Mouse (Mus musculus): ENCODE results near the gene Sh2b2. TPM values are rescaled to one million over a fixed set of nuclear protein-coding genes. Genes with fewer than 3 reads are reported as not detected.

Gene Sh2b2
- polyA plus RNA-seq, 1 experiment from 2014 or later = 4.9 TPM

DNA sequence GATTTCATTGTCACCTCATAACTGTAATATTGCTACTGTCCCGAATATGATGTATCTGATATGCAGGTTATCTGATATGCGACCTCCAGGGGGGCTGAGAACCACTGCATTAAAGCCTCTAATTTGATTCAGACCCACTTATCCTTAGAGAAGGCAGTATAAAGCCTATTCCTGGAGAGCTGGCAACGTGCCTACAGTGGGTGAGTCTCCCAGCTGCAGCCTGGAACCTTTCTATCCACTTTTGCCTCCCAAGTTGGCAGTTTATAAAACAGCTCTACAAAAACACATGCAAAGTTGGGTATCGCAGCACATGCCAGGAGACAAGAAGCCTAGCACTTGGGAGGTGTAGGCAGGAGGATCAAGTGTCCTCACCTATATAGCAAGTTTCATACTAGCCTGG lies 17.0 kb upstream of the Sh2b2 start:
- peaks cover 3% of the 10 kb centered on the region; the same call in 1 of the 2 replicates for H3K4me1 ChIP-seq
- ATAC-seq (ENCODE audit: insufficient number of reproducible peaks, low FRiP score, low TSS enrichment, low read depth) = no peak

DNA sequence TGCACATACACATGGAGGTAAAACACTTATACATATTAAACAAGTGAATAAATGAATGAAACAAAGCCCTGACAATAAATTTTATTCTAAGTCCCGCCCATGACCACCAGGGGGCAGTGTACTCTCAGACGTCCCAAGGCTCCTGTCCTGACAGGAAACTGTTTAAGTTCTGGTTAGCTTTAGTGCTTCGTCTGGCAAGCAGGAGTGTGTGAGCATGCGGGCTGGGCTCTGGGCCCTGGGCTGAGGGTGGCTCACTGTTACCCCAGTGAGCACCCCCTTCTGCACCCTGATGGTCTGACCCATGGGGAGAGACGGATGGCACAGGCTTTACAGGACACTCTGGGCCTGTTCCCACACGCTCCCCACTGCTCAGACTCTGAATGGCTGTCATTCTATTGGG lies 12.6 kb upstream of the Sh2b2 start:
- 28% methylated on average over 6 of the region's 6 CpGs for WGBS
- Histone ChIP-seq H3K9me3 (no peaks in the 10 kb centered on the region), H3K9ac (no peak overlapping the region), H3K27me3 (no peaks in the 10 kb centered on the region), H3K36me3 (peaks cover 14% of the 10 kb centered on the region; the same call in 1 of the 2 replicates), H3K4me1 (peaks cover 3% of the 10 kb centered on the region; the same call in 1 of the 2 replicates), H3K27ac (no peak overlapping the region), H3K4me3 (no peak overlapping the region), H3K4me2 (no peak overlapping the region)
- ATAC-seq (ENCODE audit: insufficient number of reproducible peaks, low FRiP score, low TSS enrichment, low read depth) = no peak

More for the DNA sequence above, 17.0 kb upstream of the Sh2b2 start:
- 60% methylated on average over 4 of the region's 4 CpGs for WGBS
- no peak overlapping the region for H3K27ac ChIP-seq
- no peak overlapping the region for H3K4me2 ChIP-seq
- no peaks in the 10 kb centered on the region for H3K9me3 ChIP-seq
- H3K36me3 ChIP-seq = no peaks in the 10 kb centered on the region
- H3K4me3 ChIP-seq = no peak overlapping the region
- H3K27me3 ChIP-seq = no peaks in the 10 kb centered on the region
- H3K9ac ChIP-seq = no peak overlapping the region

DNA sequence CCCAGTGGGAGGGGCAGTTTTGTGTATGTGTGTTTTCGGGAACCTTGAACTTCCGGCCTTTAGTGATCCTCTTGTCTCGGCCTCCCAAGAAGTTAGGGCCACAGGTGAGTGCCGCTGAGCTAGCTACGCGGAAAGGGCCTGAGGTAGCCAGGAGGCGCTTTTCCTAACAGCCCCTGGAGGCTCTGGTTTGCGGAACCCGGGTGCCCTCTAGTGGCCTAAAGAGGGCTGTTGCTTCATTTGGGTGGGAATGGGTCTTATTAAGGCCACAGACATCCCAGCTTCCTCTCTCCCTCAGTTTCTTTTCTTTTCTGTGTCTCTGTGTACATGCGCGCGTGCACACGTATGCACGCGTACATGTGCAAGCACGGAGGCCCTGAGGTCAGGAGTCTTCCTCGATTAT lies 6.5 kb upstream of the Sh2b2 start:
- peaks cover 22% of the 10 kb centered on the region for H3K36me3 ChIP-seq
- ATAC-seq (ENCODE audit: insufficient number of reproducible peaks, low FRiP score, low TSS enrichment, low read depth) = no peak
- no peak overlapping the region for H3K27ac ChIP-seq
- no peak overlapping the region for H3K9ac ChIP-seq
- H3K4me1 ChIP-seq = no peaks in the 10 kb centered on the region; the same call in 1 of the 2 replicates
- no peaks in the 10 kb centered on the region for H3K9me3 ChIP-seq
- WGBS = 17% methylated on average over 17 of the region's 17 CpGs
- no peak overlapping the region for H3K4me3 ChIP-seq
- H3K4me2 ChIP-seq = no peak overlapping the region
- no peaks in the 10 kb centered on the region for H3K27me3 ChIP-seq

DNA sequence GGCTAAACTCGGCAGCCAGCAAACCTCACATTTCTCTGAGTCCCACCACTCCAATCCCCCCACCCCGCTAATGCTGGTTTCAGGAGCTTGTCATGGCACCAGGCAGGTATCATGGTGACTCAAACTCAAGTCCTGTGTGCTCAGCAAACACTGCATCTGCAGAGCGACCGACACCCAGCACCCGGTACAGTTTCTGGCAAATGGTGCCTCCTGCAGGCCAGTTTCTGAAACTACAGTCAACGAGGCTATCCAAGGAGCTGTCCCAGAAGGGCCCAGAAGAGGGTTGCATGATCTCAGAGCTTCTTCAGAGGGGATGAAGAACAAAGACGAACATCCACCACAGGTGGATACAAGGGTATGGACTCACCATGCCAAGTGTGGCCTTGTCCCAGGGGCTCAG lies 4.6 kb upstream of the Sh2b2 start:
- H3K9ac ChIP-seq = no peak overlapping the region

DNA sequence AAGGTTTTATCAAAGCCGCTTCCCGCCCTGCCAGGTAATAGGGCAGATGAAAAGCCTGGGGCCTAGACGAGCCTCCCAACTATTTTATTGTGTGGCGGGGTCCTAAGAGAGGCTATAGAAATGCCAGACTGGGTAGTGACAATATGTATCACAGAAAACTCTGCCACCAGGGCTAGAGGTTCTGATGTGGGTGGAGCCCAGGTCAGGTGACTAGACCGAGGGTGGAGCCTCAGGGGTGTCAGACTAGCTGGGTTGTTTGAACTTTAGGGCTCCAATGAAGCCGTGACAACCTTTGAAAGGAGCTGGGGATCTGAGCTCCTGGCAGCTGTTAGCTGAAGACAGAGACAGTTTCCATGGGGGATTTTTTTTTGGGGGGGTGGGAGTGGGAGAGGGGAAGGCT lies 2.1 kb upstream of the Sh2b2 start:
- no peak overlapping the region for H3K9ac ChIP-seq
- no peak overlapping the region for H3K27ac ChIP-seq
- no peak overlapping the region for H3K4me2 ChIP-seq
- peaks cover 26% of the 10 kb centered on the region for H3K4me1 ChIP-seq
- 52% methylated on average over 6 of the region's 6 CpGs for WGBS
- no peak for ATAC-seq (ENCODE audit: insufficient number of reproducible peaks, low FRiP score, low TSS enrichment, low read depth)
- no peaks in the 10 kb centered on the region for H3K27me3 ChIP-seq
- no peaks in the 10 kb centered on the region for H3K9me3 ChIP-seq
- H3K4me3 ChIP-seq = no peak overlapping the region
- peaks cover 8% of the 10 kb centered on the region; the same call in 1 of the 2 replicates for H3K36me3 ChIP-seq

More for the DNA sequence above, 4.6 kb upstream of the Sh2b2 start:
- WGBS = 50% methylated on average over 7 of the region's 7 CpGs
- Histone ChIP-seq H3K4me3 (no peak overlapping the region), H3K36me3 (peaks cover 9% of the 10 kb centered on the region), H3K9me3 (no peaks in the 10 kb centered on the region), H3K4me1 (peaks cover 6% of the 10 kb centered on the region; the same call in 1 of the 2 replicates), H3K27me3 (no peaks in the 10 kb centered on the region), H3K27ac (no peak overlapping the region), H3K4me2 (no peak overlapping the region)
- no peak for ATAC-seq (ENCODE audit: insufficient number of reproducible peaks, low FRiP score, low TSS enrichment, low read depth)

DNA sequence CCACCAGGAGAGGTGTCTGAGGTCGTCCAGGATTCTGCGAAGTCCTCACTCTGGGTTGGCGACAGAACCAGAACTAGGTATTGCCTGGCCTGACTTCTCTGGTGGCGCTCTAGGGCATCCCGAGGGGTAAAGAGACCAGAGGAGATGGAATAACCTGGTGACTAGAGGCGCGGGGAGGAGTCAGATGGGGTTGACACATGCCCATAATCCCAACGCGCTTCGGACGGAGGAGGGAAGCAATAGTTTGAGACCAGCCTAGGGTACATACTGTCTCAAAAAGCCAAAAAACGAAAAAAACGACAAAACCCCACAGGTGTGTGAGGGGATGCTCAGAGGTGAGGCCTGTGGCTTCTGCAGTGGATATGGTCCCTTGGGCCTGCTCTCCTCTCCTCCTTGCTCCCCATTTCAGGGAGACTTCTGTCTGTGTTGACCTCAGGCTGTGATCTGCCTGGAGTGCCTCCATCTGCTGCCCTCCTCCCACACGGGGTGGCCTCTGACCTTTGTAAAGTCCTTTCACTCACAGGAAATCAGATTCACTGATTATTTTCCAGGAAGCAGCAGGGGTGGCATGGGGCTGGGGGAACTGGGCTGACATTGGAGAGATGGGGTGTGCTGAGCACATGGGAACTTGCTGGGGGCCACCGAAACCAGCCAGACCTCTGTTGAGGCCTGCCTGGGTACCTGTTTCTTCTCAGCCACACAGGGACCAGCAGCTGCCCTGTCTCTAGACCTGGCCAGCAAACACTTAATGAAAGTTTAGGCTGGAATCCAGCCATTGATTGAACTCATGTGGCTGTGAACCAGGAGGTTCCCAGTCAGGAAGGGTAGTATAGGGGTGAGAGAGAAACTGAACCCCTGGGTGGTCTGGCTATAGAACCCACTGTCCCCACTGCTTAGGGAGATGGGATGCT lies 560 bp downstream of the Sh2b2 start:
- Histone ChIP-seq H3K4me1 (peaks cover 31% of the 10 kb centered on the region), H3K9me3 (no peaks in the 10 kb centered on the region), H3K27me3 (no peaks in the 10 kb centered on the region), H3K27ac (no peak overlapping the region), H3K36me3 (0 out of 2 replicates have a peak, but pooled peaks cover 4% of the 10 kb centered on the region), H3K4me2 (peak overlapping the region; percentile 97), H3K9ac (peak overlapping the region; percentile 71; the same call in 1 of the 2 replicates), H3K4me3 (peak overlapping the region; percentile 78)
- ATAC-seq (ENCODE audit: insufficient number of reproducible peaks, low FRiP score, low TSS enrichment, low read depth) = no peak
- WGBS = 13% methylated on average over 15 of the region's 15 CpGs

DNA sequence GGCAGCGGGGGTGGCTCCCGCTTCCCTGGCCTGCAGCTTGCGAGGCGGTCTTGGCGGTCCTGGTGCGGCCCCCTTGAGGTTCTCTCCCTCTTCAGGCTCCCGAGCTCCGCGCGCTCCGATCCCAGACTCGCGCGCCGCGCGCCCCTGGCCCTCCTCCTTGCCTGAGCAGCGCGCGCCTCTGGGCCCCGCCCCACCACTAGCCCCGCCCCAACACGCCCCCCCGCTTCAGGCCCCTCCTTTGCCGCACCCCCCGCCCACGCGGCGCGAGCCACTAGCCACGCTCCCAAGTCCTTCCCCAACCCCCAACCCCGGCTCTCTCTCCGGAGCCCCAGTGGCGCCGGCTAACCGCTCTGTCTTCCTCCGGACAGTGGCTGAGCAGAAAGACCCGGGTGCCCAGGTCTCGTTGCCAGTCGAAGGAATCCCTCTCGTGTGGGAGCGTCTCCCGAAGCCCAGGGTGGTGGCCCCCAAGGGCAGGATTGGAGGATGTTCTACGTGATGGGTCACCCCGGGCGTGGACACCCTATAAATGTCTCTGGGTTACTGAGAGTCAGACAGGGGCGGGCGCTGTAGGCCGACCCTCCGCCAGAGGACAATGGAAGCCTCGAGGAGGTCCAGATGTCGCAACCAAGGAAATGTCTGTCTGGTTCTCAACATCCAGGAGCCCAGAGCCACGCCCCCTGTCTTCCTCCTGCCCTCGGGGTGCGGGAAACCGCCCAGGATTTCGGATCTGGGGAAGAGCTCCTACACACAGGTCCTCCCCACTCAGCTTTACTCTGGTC lies 1.4 kb downstream of the Sh2b2 start:
- peak overlapping the region; percentile 97 for H3K4me2 ChIP-seq
- H3K27me3 ChIP-seq = no peaks in the 10 kb centered on the region
- ATAC-seq (ENCODE audit: insufficient number of reproducible peaks, low FRiP score, low TSS enrichment, low read depth) = peak; percentile 82
- peak overlapping the region; percentile 78 for H3K4me3 ChIP-seq
- no peaks in the 10 kb centered on the region for H3K36me3 ChIP-seq
- peaks cover 37% of the 10 kb centered on the region for H3K4me1 ChIP-seq
- H3K9me3 ChIP-seq = no peaks in the 10 kb centered on the region
- H3K9ac ChIP-seq = peak overlapping the region; percentile 71
- H3K27ac ChIP-seq = peak overlapping the region; percentile 65
- 1% methylated on average over 37 of the region's 57 CpGs for WGBS

DNA sequence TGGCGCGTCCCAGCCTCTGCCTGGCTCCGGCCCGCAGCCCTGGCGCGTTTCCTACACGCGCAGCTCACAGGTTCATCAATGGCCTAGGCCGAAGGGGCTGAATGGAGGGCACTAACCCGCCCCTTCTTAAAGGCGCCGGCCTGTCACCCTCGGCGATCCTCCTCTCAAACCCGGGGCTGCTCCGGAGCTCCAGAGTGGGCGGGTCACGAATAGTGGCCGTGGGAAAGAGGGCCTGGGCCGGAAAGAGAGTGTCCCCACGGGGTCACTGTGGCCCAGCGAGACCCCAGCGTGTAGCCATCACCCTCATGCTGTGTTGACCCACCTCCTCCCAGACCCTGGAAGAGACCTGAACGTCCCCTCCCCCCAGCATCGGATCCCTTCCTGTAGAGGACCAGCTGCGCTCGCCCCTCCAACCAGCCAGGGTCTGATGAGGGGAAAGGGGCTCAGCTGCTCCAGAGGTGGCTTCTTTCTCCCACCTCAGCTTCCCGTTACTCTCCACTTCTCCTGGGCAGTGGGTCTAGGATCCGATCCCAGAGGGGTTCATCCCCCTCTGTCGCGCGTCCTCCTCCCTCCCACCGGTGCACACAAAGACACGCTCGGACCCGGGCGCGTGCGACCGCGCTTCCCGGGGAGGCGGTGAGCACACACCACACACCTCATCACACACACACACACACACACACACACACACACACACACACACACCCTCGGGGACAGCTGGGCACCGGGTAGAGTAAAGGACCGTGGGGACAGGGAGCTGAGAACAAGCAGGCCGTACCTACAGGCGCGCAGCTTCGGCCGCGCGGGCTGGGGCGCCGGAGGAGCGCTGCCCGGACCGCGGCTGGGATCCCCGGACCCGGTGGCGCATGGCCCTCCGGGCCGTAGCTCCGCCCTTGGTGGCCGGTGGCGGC lies 2.2 kb downstream of the Sh2b2 start:
- H3K9ac ChIP-seq = peak overlapping the region; percentile 71
- peaks cover 37% of the 10 kb centered on the region for H3K4me1 ChIP-seq
- no peaks in the 10 kb centered on the region for H3K36me3 ChIP-seq
- peak overlapping the region; percentile 78 for H3K4me3 ChIP-seq
- peak; percentile 44; the same call in 1 of the 2 replicates for ATAC-seq (ENCODE audit: insufficient number of reproducible peaks, low FRiP score, low TSS enrichment, low read depth)
- no peaks in the 10 kb centered on the region for H3K27me3 ChIP-seq
- H3K4me2 ChIP-seq = peak overlapping the region; percentile 97
- H3K9me3 ChIP-seq = no peaks in the 10 kb centered on the region
- WGBS = under 1% methylated on average over 65 of the region's 67 CpGs
- H3K27ac ChIP-seq = peak overlapping the region; percentile 50; the same call in 1 of the 2 replicates

DNA sequence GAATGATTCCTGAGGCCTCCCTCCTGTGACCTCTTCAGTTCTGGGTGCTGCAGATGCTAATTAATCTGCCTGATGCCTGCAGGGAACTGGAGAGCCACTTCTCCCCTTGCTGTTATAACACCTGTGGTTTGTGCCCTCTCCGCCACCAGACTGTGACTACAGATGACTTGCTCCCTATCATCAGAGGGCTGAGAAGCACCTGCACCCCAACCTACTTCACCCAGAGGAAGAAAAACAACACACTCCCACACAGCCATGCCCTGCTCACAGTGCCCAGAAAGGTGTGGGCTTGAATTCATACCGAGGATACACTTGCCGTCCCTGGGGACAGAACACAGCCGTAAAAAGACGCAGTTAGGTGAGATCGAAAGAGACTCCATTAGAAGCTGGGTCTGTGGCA lies 5.2 kb downstream of the Sh2b2 start:
- H3K27me3 ChIP-seq = no peaks in the 10 kb centered on the region
- no peak overlapping the region for H3K4me3 ChIP-seq
- no peaks in the 10 kb centered on the region for H3K36me3 ChIP-seq
- peaks cover 39% of the 10 kb centered on the region for H3K4me1 ChIP-seq
- no peak overlapping the region for H3K27ac ChIP-seq
- 67% methylated on average over 6 of the region's 6 CpGs for WGBS
- no peaks in the 10 kb centered on the region for H3K9me3 ChIP-seq
- ATAC-seq (ENCODE audit: insufficient number of reproducible peaks, low FRiP score, low TSS enrichment, low read depth) = no peak
- H3K9ac ChIP-seq = no peak overlapping the region
- no peak overlapping the region for H3K4me2 ChIP-seq

DNA sequence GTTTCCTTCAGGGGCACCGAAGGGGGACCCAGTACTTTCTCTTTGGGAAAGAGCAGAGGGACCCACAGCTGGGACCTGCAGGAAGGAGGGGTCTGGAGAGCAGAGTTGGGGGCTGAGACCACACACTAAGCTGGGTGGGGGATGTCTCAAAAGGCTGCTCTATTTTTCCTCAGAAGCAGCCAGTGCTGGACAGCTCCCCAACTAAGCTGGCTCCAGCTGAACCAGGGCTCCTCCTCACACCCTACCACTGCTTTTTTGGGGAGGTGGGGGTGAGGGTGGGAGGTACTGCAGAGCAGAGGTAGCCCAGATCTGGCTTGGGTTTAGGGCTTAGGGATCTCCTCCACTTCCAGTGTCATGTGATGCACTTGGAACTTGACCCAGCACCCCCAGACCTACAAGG lies 6.0 kb downstream of the Sh2b2 start:
- Histone ChIP-seq H3K36me3 (no peaks in the 10 kb centered on the region), H3K4me2 (no peak overlapping the region), H3K9me3 (no peaks in the 10 kb centered on the region), H3K4me1 (peaks cover 31% of the 10 kb centered on the region), H3K9ac (no peak overlapping the region), H3K4me3 (no peak overlapping the region), H3K27me3 (no peaks in the 10 kb centered on the region), H3K27ac (no peak overlapping the region)
- no peak for ATAC-seq (ENCODE audit: insufficient number of reproducible peaks, low FRiP score, low TSS enrichment, low read depth)
- WGBS = 53% methylated on average over 1 of the region's 1 CpGs

DNA sequence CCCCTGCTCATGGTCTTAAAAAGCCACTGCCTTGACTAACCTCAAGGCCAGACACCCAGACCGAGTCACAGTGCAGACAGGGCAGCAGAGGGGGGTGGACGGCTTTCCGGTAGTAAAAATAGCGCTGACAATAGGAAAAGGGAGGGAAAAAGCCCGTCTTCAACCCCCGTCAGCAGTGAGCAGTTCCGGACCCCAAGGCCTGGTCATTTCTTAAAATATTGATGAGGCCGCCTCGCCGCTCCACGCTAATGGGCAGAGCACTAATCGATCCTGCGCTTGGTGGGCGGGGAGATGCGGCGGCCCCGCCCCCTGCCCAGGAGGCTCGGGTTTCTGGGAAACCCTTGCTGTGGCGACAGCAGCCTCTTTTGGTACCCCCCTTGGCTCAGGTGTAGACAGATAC lies 8.7 kb downstream of the Sh2b2 start:
- Histone ChIP-seq H3K27me3 (0 out of 2 replicates have a peak, but pooled peaks cover 5% of the 10 kb centered on the region), H3K9me3 (no peaks in the 10 kb centered on the region), H3K4me3 (peak overlapping the region; percentile 26), H3K4me1 (peaks cover 19% of the 10 kb centered on the region), H3K9ac (no peak overlapping the region), H3K4me2 (peak overlapping the region; percentile 46), H3K36me3 (no peaks in the 10 kb centered on the region), H3K27ac (no peak overlapping the region)
- no peak for ATAC-seq (ENCODE audit: insufficient number of reproducible peaks, low FRiP score, low TSS enrichment, low read depth)
- 2% methylated on average over 19 of the region's 19 CpGs for WGBS
